Mouse (Mus musculus) erythroblast, embryonic 14.5 days (primary cell): Measurements from ENCODE around the gene Tomt. TPM values are rescaled to one million over a fixed set of nuclear protein-coding genes. Genes with fewer than 3 reads are reported as not detected.

Source experiments
- H3K27me3 ChIP-seq: 2 replicates; pipeline ENCODE4 v1.6.1; 2012; ENCODE audit warnings: inconsistent platforms; ENCODE audit not compliant: control insufficient read depth
- H3K36me3 ChIP-seq: 2 replicates; pipeline ENCODE4 v1.6.1; 2012; ENCODE audit warnings: mild to moderate bottlenecking, inconsistent platforms; ENCODE audit not compliant: control insufficient read depth
- H3K4me1 ChIP-seq: 2 replicates; pipeline ENCODE4 v1.6.1; 2012; ENCODE audit warnings: inconsistent platforms; ENCODE audit not compliant: control insufficient read depth
- H3K4me3 ChIP-seq: replicated peaks from 2 replicates; pipeline ENCODE3; 2012; ENCODE audit warnings: moderate library complexity, mild to moderate bottlenecking, inconsistent platforms
- H3K9me3 ChIP-seq: 2 replicates; pipeline ENCODE4 v1.6.1; 2012; ENCODE audit warnings: low read length, inconsistent platforms, mixed read lengths; ENCODE audit not compliant: control insufficient read depth
- GATA1 ChIP-seq: IDR thresholded peaks from 2 replicates; pipeline ENCODE4 v1.6.1; 2012; ENCODE audit warnings: low read length, inconsistent platforms, mixed read lengths
- TAL1 ChIP-seq: IDR thresholded peaks from 3 replicates; pipeline ENCODE4 v1.6.1; 2012; ENCODE audit warnings: low read length, inconsistent platforms, mixed read lengths
- polyA plus RNA-seq: library from polyadenylated mRNA; stranded (reverse); fragments of >175 nt; gene quantifications from 2 replicates; pipeline ENCODE4 v1.2.3, GENCODE M21; 2012

The Tomt gene
- polyA plus RNA-seq, 1 experiment = not detected

- H3K9me3 ChIP-seq = no peaks in the 10 kb centered on the region
- no peak overlapping the region for H3K4me3 ChIP-seq
- TF ChIP-seq TAL1 = no peak
- TF ChIP-seq GATA1 = no peak
- H3K4me1 ChIP-seq = peaks cover 6% of the 10 kb centered on the region
- H3K27me3 ChIP-seq = peaks cover 7% of the 10 kb centered on the region; the same call in 1 of the 2 replicates
- no peaks in the 10 kb centered on the region for H3K36me3 ChIP-seq
Measured at GRCm38 (mm10) chr7:101888460-101888859, 17.7 kb downstream of the Tomt start.

GRCm38 (mm10) chr7:101886274-101886673, 19.9 kb downstream of the Tomt start:
- Histone ChIP-seq H3K27me3 (peaks cover 7% of the 10 kb centered on the region; the same call in 1 of the 2 replicates), H3K4me3 (no peak overlapping the region), H3K9me3 (no peaks in the 10 kb centered on the region), H3K4me1 (peaks cover 2% of the 10 kb centered on the region), H3K36me3 (no peaks in the 10 kb centered on the region)
- TF ChIP-seq TAL1 = no peak
- TF ChIP-seq GATA1 = no peak

GRCm38 (mm10) chr7:101884160-101884559, 22.0 kb downstream of the Tomt start:
- Histone ChIP-seq H3K4me3 (no peak overlapping the region), H3K9me3 (no peaks in the 10 kb centered on the region), H3K4me1 (no peaks in the 10 kb centered on the region), H3K27me3 (peaks cover 2% of the 10 kb centered on the region; the same call in 1 of the 2 replicates), H3K36me3 (no peaks in the 10 kb centered on the region)
- TF ChIP-seq TAL1 (no peak), GATA1 (no peak)

- TF ChIP-seq TAL1 = no peak
- Histone ChIP-seq H3K27me3 (no peaks in the 10 kb centered on the region), H3K4me3 (no peak overlapping the region), H3K9me3 (no peaks in the 10 kb centered on the region), H3K4me1 (no peaks in the 10 kb centered on the region), H3K36me3 (no peaks in the 10 kb centered on the region)
Measured at GRCm38 (mm10) chr7:101882413-101883154, 23.6 kb downstream of the Tomt start.

- Histone ChIP-seq H3K36me3 (no peaks in the 10 kb centered on the region), H3K27me3 (no peaks in the 10 kb centered on the region), H3K4me3 (no peak overlapping the region), H3K4me1 (no peaks in the 10 kb centered on the region), H3K9me3 (no peaks in the 10 kb centered on the region)
- TF ChIP-seq TAL1 (no peak), GATA1 (no peak)
Measured at GRCm38 (mm10) chr7:101880855-101881254, 25.3 kb downstream of the Tomt start.

GRCm38 (mm10) chr7:101875978-101876377, 30.2 kb downstream of the Tomt start:
- Histone ChIP-seq H3K4me1 (peaks cover 3% of the 10 kb centered on the region; the same call in 1 of the 2 replicates), H3K27me3 (no peaks in the 10 kb centered on the region), H3K9me3 (no peaks in the 10 kb centered on the region), H3K4me3 (no peak overlapping the region), H3K36me3 (no peaks in the 10 kb centered on the region)
- no peak for TF ChIP-seq TAL1
- no peak for TF ChIP-seq GATA1

- TF ChIP-seq GATA1 (no peak), TAL1 (no peak)
- Histone ChIP-seq H3K4me1 (peaks cover 3% of the 10 kb centered on the region; the same call in 1 of the 2 replicates), H3K4me3 (no peak overlapping the region), H3K36me3 (no peaks in the 10 kb centered on the region), H3K9me3 (no peaks in the 10 kb centered on the region), H3K27me3 (no peaks in the 10 kb centered on the region)
Measured at GRCm38 (mm10) chr7:101871296-101871695, 34.9 kb downstream of the Tomt start.

- Histone ChIP-seq H3K9me3 (no peaks in the 10 kb centered on the region), H3K36me3 (no peaks in the 10 kb centered on the region), H3K4me1 (peaks cover 3% of the 10 kb centered on the region; the same call in 1 of the 2 replicates), H3K27me3 (no peaks in the 10 kb centered on the region), H3K4me3 (no peak within 1 kb of the TSS)
- TF ChIP-seq TAL1 (no peak), GATA1 (no peak)
Measured at GRCm38 (mm10) chr7:101870629-101871028, 35.5 kb downstream of the Tomt start, which contains the start of gene Folr1. Gene Folr1 (minus strand): TSS chr7:101870788.

GRCm38 (mm10) chr7:101869163-101869500, 37.0 kb downstream of the Tomt start:
- Histone ChIP-seq H3K4me3 (no peak overlapping the region), H3K9me3 (no peaks in the 10 kb centered on the region), H3K27me3 (no peaks in the 10 kb centered on the region), H3K36me3 (no peaks in the 10 kb centered on the region), H3K4me1 (peaks cover 3% of the 10 kb centered on the region; the same call in 1 of the 2 replicates)
- TF ChIP-seq GATA1 (no peak), TAL1 (no peak)
